Mouse (Mus musculus): Measurements from ENCODE around the gene Slc25a25.

Gene Slc25a25

GRCm38 (mm10) chr2:32395484-32395945 is 55.7 kb downstream of the Slc25a25 start, which contains the start of gene Ptges2:
TSS of gene Ptges2 (plus strand) at chr2:32395896.
- peak; percentile 75 for DNase-seq

- DNase-seq = no peak
Measured at GRCm38 (mm10) chr2:32394973-32395372, 56.3 kb downstream of the Slc25a25 start.

- DNase-seq = no peak
Measured at GRCm38 (mm10) chr2:32392063-32392462, 59.2 kb downstream of the Slc25a25 start.

- DNase-seq = no peak
Measured at GRCm38 (mm10) chr2:32390871-32391270, 60.4 kb downstream of the Slc25a25 start.

GRCm38 (mm10) chr2:32389157-32389556 is 62.1 kb downstream of the Slc25a25 start:
- DNase-seq = no peak

GRCm38 (mm10) chr2:32387706-32388490 is 63.3 kb downstream of the Slc25a25 start, which contains the start of gene Lcn2:
TSS of gene Lcn2 (minus strand) at chr2:32388252.
- no peak for DNase-seq

- no peak for DNase-seq
Measured at GRCm38 (mm10) chr2:32382689-32383088, 68.6 kb downstream of the Slc25a25 start.

- peak; percentile 89 for DNase-seq
Measured at GRCm38 (mm10) chr2:32381775-32382223, 69.4 kb downstream of the Slc25a25 start, which contains the start of gene 1110008P14Rik. TSS of gene 1110008P14Rik (minus strand) at chr2:32381938.

GRCm38 (mm10) chr2:32381141-32381774 is 70.0 kb downstream of the Slc25a25 start:
- DNase-seq = no peak

GRCm38 (mm10) chr2:32380001-32380500 is 71.2 kb downstream of the Slc25a25 start:
- DNase-seq = no peak

GRCm38 (mm10) chr2:32376963-32377362 is 74.3 kb downstream of the Slc25a25 start:
- no peak for DNase-seq

GRCm38 (mm10) chr2:32375317-32375940 is 75.8 kb downstream of the Slc25a25 start:
- no peak for DNase-seq

GRCm38 (mm10) chr2:32374191-32374590 is 77.1 kb downstream of the Slc25a25 start:
- DNase-seq = no peak

GRCm38 (mm10) chr2:32367315-32367714 is 83.9 kb downstream of the Slc25a25 start:
- no peak for DNase-seq

Measured in right cerebral cortex, postnatal 14 days (tissue).